Mouse (Mus musculus) testis, postnatal 14 days (tissue): ENCODE measurements around the gene Bcl2l12.

Source experiments
- DNase-seq: peaks from one replicate; pipeline ENCODE4 v3.0.0; 2021; ENCODE audit warnings: low spot score

Bcl2l12 gene

DNA sequence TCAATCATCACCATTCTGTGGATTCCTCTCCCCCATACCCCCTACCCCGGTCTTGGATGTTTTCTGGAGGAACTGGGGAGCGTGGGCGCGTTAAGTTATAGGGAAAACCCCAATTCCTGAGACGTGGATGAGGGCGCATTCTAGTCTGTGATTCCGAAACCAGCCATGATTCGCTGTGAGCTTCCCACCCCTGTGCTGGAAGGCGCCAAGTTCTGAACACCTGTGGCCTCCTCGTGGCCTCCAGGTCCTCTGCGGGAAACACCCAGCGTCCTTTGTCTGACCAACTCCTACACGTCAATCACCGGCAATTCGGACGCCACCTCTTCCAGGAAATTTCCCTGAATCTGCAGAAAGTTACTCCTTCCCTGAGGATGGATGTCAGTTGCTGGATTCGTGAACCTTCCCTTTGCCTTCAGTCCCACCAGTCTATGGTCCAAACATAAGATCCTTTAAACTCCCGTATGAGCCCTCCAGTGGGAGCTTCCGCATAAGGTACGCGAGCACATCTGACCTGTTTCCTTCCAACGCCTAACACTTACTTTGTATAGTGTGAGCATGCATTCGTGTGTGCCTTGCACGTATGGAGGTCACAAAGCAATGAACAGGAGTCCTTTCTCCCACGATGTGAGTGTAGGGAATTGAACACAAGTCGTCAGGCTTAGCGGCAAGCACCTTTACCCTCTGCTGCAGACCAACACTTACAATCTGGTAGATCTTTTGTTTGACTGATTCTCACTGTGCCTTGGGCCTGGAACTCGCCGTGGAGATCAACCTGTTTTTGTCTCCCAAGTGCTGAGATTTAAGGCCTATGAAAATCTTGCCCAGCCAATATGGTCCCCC is 11.4 kb downstream of the Bcl2l12 start:
- DNase-seq: no peak

DNA sequence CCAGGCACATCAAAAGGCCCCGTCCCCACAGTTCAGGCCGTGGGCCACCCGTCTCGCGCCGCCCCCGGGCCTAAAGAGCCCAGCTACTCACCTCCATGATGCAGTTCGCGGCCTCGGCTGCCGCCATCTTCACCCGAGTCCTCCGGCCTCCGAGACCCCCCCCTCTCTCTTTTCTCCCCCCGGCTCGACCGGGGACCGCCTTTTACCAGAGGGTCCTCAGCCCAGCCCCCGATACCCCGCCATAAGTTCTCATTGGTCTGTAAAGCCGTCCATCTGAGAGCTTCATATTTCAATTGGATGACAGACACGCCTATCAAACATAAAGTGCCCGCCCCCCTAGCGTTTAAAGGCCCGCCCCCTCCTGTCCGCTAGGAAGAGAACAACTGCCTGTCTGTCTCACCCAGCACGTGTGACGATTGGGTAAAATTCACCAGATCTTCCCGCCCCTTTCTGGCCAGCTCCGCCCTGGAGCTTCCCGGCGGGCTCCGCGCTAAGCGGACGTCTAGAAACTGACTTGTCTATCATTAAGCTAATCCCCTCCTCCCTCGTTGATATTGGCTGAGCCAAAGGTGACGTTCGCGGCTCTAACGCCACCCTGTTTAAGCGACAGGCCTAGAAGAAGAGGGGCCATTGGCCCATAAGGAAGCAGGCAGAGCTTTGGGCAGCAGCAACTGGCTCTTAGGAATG is 12.2 kb downstream of the Bcl2l12 start, which contains the start of gene Prmt1:
Prmt1 (minus strand) TSS at position 377 of the 687 bp plus-strand sequence.
- peak; percentile 99 for DNase-seq

DNA sequence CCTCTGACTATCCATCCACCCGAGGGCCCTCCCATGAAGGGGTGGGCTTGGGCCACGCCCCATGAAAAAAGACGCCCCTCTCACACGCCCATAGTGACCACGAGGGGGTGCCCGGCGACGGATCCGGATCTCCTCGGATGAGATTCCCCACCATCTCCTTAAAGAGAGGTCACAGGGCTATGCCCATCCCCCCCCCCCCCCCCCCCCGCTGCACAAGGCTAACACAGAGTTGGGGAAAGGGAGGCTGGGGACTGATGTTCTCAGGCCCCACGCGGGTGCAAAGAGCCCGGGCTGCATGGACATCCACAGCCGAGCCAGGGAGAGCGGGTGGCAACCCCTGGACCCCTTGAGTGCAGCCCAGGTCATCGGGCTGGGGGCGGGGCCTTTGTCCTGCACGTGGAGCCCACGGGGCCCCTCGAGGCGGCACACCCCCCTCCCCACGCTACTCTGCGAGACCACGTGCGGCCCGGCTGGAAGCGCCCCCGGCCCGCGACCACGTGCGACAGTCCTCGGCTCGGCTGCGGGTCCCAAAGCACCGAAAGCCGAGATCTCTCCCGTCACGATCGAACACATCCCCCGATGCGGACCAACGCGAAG is 12.8 kb downstream of the Bcl2l12 start:
- DNase-seq: peak; percentile 83

DNA sequence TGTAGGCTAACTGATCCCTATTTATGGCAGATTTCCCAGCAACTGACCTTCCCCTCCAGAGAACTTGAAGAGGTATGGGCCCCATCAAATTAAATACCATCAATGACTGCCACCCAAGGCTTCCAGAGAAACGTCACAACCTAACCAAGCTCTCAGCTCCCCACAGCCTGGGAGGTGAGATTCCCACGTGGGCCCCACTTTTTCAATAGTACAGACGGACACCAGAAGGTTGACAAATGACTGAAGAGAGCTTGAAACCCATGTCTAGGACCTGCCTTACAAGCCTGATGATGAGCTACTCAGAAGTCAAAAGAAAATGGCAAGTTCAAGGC is 13.7 kb downstream of the Bcl2l12 start:
- DNase-seq: no peak

DNA sequence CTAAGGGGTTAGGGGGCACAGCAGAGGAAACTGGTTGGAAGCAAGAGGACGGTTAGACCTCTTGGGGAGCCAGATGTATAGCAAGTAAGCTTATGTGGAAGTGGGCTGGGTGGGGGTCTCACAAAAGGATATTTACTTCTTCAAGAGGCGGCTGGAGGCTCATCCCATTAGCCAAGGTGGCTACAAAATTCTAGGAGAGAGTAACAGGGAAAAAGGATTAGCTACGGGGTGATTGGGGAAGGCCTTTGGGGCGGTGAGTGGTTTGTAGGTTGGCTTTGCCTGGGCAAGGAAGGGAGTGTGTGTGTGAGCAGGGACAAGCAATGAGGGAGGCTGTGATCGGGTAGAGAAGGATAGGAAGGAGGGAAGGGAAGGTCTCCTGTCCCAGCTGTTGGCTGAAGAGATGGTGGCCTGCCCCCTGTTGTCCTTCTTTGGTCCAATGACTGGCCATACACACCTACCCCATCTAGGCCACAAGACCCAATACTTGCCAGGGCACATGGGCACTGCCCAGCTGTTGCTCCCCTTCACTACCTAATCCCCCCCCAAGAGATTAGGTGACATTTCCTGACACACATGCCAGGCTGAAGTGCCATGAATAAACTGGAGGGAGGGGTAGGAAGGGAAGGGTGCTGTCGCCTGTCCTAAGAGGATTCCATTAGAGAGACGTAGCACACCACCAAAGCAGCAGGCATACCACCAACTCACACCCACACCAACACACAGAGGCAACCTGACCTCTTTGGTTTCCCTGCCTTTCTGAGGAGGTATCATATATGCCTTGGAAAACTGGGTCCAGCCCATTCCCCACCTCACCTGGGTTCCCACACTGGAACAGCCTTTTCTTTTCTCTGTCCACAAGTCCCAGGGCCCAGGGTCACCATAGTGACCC is 14.3 kb downstream of the Bcl2l12 start:
- DNase-seq: no peak

DNA sequence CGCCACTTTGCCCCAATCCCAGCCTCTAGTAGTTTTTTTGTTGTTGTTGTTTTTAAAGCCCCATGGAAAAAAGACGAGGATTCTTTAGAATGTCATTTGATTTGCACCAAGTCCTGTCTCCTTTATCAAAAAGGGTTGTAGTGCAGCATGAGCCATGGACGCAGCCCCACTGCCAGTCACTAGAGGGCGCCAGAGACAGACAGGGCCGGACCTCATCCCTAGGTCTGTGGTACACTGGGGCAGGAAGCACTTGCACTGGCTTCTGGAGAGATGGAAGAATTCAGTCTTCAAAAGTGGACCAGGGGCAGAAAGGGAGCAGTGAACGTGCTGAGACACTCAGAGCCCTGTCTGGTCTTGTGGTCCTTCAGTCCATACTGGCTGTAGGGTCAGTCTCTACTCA is 15.4 kb downstream of the Bcl2l12 start:
- peak; percentile 74 for DNase-seq

DNA sequence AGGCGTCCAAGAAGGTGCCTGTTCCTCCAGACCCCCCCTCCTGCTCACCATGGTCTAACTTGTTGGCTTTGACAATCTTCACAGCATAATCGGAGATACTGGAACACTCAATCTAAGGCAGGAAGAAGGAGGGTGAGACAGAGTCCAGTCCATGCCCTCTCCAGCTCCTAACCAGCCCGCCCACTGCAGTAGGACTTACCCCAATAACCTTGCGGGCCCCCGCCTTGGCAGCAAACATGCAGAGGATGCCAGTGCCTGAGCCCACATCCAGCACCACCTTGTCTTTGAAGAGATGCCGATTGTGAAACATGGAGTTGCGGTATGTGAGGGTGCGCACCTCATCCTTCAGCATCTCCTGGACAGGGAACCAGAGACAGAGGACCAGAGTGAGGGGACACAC is 17.0 kb downstream of the Bcl2l12 start:
- no peak for DNase-seq

DNA sequence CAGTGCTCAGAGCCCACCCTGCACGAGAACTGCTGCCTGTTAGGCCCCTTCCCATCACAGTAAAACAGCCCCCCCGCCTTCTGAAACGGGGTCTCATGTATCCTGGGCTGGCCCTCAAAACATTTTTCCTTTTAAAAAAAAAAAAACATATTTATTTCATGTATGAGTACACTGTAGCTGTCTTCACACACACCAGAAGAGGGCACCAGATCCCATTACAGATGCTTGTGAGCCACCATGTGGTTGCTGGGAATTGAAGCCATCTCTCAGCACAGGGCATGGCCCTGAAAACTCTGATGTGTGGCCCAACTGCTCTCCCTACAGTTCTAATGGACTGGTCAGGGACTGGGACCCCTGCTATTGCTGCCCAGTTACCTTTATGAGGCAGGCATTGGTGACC is 20.2 kb downstream of the Bcl2l12 start:
- no peak for DNase-seq

DNA sequence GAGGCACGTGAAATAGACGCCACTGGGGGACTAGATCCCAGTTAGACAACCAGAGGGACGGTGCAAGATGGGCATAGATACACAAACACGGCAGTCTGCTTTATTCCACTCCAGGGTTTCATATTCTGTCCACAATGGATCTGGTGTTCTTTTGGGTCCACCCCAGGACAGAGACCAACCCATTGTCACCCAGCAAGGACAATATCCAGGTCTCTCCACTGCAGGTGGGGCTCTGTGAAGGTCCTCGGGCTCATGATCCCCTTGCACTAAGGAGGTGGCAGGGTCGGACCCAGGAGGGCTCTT is 23.4 kb downstream of the Bcl2l12 start:
- DNase-seq: no peak

DNA sequence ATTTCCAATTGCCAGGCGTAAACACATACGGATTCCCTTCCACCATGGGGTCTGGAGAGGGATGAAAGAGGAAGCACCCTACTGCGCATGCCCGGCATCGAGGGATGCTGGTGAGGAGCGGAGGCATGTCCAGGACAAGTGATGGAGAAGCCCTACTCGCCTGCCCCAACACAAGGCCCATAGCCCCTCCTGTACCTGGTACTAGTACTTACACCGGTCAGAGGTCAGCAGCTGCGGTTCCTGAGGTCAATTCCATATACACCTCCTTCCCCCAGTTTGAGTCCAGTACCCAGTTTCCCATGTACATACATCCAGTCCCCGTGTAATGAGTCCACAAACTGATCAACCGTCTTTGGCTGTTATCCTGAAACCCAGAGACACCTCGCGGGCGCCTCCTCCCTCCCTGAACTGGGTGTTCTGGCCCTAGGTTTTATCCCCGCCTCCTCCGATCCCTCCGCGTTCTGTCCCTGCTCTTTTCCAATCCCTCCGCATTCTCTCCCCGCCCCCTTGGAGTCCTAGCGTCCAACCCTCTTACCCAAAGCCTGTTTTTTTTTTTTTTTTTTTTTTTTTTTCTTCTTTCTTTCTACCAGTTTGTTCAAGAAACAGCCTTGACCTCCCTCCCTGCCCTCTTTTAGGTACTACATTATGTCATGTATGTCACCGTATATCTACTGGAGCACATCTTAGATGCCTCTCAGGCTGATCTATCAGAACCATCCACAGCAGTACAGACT is 24.0 kb downstream of the Bcl2l12 start, which contains the start of gene Cpt1c:
Cpt1c (minus strand) TSS at position 469 of the 734 bp plus-strand sequence.
- DNase-seq: peak; percentile 85

DNA sequence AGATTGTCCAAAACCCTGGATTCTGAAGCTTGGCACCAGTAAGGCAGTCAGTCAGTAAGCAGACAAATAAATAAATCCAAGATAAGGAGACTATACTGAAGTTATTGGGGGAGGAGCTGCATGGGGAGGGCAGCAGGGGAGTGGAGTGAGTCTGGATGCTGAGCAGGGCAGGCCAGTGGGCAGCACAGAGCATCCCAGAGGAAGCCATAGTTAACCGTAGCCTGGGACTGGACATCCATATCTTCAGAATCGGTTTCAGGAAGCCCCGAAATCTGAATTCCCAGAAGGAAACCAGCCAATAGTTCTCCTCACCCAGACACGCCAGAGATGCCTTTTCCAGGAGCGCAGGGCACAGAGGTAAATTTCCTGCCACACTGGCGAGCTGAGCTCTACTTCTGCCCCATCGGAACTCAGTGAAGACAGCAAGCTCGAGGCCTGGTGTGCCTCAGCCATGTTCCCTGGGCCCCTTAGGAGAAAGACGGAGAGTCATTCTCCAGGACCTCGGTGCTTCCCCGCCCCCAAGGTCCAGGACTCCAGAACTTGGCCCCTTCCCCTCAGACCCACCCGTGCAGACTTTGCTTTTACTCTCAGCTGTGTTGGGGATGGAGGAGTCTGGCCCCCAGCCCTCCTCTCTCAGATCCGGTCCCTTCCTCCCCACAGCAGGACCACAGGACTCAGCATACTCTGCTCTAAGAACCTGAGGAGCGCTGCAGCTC is 24.9 kb downstream of the Bcl2l12 start:
- no peak for DNase-seq

DNA sequence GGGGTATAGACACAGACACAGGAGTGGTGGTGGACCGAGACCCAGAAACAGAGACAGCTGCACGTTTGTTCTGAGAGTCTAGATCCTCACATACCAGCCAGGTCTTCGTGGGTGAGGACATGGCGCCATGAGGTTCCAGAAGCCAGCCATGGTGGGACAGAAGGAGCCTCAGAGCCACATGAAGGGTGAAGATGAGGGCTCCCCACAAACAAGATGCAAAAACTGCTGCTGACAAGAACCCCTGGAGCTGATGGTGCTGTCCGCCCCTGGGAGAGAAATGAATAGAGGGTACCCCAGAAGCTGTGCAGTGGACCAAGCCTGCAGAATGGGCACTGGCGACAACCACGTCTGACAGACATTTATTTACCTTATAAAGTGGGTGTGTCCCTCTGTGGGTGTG is 27.4 kb downstream of the Bcl2l12 start:
- DNase-seq: no peak

DNA sequence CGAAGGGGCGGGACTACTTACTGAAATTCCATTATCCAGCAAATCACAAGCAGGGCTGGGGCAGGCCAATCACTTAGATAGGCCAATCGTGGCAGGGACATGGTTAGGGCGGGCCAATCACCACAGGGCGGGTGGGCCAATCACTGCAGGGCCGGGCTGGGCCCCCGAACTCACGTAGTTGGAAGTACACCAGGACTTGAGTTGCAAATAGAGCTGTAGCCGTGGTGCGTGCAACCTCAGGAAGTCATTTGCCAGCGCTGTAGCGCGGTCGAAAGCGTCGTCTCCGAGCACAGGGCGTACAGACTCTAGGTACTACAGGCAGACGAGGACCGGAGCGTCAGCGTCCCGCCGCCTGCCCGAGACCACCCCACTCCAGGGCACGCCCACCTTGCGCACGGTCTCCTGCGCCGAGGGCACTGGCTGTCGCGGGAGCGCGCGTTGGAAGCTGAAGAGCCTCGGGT is 28.3 kb downstream of the Bcl2l12 start:
- DNase-seq: peak; percentile 90

DNA sequence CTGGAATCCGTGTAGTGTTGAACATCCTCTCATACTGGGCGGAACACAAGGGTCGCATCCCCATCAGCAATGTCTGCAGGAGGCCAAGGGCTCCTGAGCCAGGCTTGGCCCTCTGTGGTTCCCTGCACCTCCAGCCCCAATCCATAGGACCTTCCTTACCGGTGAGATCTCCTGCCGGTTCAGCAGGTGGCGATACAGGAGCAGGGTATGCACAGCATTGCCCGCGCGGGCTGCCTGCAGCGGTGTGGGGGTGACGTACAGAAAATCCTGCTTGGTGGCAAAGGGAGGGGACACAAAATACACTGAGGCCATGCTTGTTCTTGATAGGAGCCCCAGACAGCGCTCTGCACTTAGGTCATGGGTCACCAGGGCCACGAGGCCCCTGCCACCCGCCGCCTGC is 31.9 kb downstream of the Bcl2l12 start:
- no peak for DNase-seq

DNA sequence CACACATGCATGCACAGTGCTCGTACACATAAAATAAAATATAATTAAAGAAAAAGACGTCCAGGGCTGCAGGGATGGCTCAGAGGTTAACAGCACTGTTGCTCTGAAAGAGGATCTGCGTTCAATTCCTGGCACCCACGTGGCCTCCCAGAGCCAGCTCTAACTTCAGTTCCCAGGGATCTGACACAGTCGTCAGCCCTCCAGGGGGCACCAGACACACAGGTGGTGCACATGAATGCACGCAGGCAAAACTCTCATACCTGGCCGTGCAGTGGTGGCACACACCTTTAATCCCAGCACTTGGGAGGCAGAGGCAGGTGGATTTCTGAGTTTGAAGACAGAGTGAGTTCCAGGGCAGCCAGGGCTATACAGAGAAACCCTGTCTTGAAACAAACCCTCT is 32.5 kb downstream of the Bcl2l12 start:
- no peak for DNase-seq

DNA sequence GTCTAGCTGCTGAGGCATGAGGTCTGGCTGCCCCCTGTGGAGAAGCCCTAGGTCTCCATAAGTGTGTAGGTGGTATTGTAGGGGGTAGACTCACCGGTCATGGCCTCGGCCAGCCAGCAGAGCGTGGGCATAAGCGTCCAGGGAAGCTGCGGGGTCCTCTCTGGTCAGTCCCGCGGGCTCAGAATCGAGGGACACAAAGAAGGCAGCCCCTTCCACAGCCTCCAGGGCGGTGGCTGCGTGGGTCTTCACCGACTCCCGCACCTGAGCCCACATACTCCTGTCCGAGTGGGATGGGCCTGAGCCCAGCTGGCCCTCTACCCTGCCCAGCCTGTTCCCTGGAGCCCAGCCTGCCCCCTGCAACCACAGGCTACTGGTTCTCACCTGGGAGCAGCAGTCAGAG is 33.5 kb downstream of the Bcl2l12 start:
- no peak for DNase-seq

DNA sequence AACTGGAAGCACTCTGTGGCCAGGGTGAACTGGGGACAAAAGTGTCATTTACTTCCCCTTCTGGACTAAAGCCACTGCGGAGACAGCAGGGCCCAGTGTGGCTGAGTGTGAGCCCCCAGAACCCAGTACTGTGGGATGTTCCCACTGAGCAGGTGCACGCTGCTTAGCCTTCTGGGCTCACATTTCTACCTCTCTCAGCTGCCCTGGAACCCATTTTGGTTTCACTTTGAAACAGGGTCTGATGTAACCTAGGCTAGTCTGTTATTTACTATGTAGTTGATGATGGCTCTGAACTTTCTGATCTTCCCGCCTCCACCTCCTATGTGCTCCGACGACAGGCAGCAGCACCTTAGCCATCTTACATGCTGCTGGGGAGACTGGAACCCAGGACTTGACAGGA is 35.7 kb downstream of the Bcl2l12 start:
- no peak for DNase-seq

DNA sequence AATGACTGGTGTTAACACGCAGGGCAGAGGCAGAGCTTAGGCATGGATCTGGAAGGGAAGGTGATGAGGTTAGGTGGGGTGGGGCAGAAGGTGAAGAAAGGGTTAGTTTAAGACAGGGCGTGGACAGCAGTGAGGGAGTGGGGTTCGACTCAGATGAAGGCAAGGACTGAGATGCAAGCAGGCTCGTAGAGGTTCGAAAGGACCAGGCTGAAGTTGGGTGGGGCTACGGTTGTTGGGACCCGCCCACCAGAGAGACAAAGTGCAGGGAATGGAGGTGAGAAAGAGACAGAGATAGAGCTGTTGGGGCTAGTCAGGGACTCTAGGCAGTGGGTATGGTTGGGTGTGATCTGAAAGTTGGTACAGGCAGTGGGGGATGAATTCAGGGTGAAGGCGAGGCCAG is 36.2 kb downstream of the Bcl2l12 start:
- DNase-seq: no peak

DNA sequence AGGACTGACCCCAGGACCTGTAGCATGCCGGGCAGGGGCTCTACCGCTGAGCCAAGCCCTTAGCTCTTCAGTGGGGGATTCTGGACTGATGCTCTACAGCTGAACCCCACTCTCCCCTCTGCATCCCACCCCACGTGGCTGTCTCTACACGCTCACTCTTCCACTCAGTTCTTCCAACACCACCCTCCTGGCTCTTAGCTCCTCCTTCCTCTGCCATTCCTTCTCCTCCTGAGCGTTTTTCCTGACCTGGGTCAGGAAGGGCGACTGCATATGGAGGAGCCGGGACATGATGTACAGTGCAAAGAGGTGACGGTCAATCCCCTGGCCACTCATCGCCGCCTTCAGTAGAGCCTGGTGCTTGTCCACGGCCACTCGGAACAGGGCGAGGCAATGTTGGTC is 38.0 kb downstream of the Bcl2l12 start:
- DNase-seq: peak; percentile 4

DNA sequence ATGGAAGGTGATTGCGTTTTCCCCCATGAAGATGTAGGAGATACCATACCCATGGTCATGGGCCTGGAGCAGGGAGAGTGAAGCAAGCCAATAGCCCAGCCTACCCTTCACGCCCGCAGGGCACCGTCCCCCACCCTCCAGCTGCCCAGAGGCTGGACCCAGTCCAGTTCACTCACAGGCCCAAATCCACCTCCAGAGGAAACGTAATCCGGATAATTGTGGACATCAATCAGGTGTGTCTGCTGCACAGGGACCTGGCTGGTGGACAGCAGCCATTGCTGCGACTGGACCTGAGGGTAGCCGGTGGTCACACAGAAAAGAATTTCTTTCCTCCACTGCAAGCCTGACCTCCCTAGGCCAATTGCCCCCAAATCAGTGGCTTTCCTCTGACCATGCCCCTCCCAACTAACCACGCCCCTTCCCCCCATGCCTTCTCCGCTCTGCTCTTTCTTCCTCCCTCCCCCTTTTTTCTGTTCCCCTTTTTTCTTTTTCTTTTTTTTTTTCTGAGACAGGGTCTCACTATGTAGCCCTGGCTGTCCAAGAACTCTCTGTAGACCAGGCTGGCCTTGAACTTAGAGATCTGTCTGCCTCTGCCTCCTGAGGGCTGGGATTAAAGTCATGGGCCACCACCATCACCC is 38.5 kb downstream of the Bcl2l12 start:
- DNase-seq: no peak
